Mouse (Mus musculus) embryonic facial prominence, embryonic 15.5 days (tissue): Measurements from ENCODE around the gene Ncapd2. TPM values are rescaled to one million over a fixed set of nuclear protein-coding genes. Genes with fewer than 3 reads are reported as not detected.

ENCODE experiments used
- ATAC-seq: fragments of 200-750 bp; cut with Nextera tagmentation; 2 replicates; pipeline ENCODE4 v1.8.0; 2017; ENCODE audit warnings: low read depth, moderate TSS enrichment; ENCODE audit not compliant: insufficient number of reproducible peaks, low FRiP score, low TSS enrichment
- H3K27ac ChIP-seq: fragments of 300-500 bp; sonication (generic); replicated peaks from 2 replicates; pipeline ENCODE4 v1.5.1; 2015; ENCODE audit warnings: mild to moderate bottlenecking, inconsistent platforms
- H3K27me3 ChIP-seq: fragments of 300-500 bp; sonication (generic); 2 replicates; pipeline ENCODE4 v1.6.1; 2015; ENCODE audit warnings: inconsistent platforms
- H3K36me3 ChIP-seq: fragments of 300-500 bp; sonication (generic); 2 replicates; pipeline ENCODE4 v1.6.1; 2015; ENCODE audit warnings: mild to moderate bottlenecking, inconsistent platforms
- H3K4me1 ChIP-seq: fragments of 300-500 bp; sonication (generic); 2 replicates; pipeline ENCODE4 v1.6.1; 2015; ENCODE audit warnings: inconsistent platforms
- H3K4me2 ChIP-seq: fragments of 300-500 bp; sonication (generic); replicated peaks from 2 replicates; pipeline ENCODE4 v1.6.1; 2015; ENCODE audit warnings: mild to moderate bottlenecking, inconsistent platforms
- H3K4me3 ChIP-seq: fragments of 300-500 bp; sonication (generic); replicated peaks from 2 replicates; pipeline ENCODE4 v1.5.1; 2015; ENCODE audit warnings: mild to moderate bottlenecking, inconsistent platforms
- H3K9ac ChIP-seq: fragments of 300-500 bp; sonication (generic); 2 replicates; pipeline ENCODE4 v1.6.1; 2015; ENCODE audit warnings: inconsistent platforms
- H3K9me3 ChIP-seq: fragments of 300-500 bp; sonication (generic); replicated peaks from 2 replicates; pipeline ENCODE4 v1.6.1; 2016; ENCODE audit warnings: inconsistent platforms
- WGBS: fragments of 180-500 bp; shearing (Covaris S2); methylation state at CpG from one replicate; pipeline ENCODE4 v1.1.7; 2015; 5-methylcytosine and 5-hydroxymethylcytosine counted together
- polyA plus RNA-seq: library from polyadenylated mRNA; unstranded; fragments of >200 nt; fragmentation: Nextera tagmentation; extraction: Ambion mirVana; gene quantifications from 2 replicates; pipeline ENCODE4 v1.2.1, GENCODE M21; 2015

The Ncapd2 gene
- polyA plus RNA-seq, result 97.2 and 98.7 TPM in 2 replicates

DNA sequence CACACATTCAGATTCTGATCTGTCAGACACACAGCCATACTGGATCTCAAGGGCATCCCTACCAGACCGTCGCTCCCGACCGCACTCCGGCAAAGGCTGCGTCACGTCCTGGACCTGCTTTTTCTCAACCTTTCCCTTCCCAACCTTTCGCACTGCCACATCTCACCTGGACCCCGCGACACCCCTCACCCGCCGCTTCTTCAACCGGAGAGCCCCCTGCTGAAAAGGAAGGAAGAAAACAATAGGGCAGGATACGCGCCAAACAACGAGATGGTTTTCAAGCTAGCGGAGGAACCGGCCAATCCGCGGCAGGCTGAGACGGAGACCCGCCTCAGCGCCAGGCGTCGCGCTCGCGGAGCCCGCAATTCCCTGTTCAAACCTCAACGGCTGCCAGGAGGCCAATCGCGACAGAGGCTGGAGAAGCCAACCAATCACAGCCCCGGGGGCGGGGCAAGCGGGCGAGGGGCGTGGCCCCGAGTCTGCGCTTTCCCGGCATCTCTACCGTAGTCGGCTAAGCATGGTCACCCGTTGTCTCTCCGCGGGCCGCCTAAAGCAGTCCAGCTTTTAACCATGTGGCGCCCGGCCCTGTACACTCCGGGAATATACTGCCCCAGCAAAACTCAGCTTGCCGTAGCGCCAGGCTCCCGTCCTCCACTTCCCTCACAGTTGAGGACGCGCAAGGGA, at the start of gene Ncapd2, which contains the start of gene Mrpl51:
Ncapd2 (minus strand) TSS at position 370 of the 684 bp plus-strand sequence.
Mrpl51 (plus strand) TSS at position 470 of the 684 bp plus-strand sequence.
- Histone ChIP-seq H3K27me3 (no peaks in the 10 kb centered on the region), H3K27ac (peak within 1 kb of the TSS; percentile 100), H3K4me3 (peak within 1 kb of the TSS; percentile 80), H3K4me2 (peak within 1 kb of the TSS; percentile 78), H3K36me3 (peaks cover 47% of the 10 kb centered on the region), H3K4me1 (peaks cover 5% of the 10 kb centered on the region), H3K9ac (peak within 1 kb of the TSS; percentile 65), H3K9me3 (no peaks in the 10 kb centered on the region)
- under 1% methylated on average over 54 of the region's 54 CpGs for WGBS
- ATAC-seq, result peak; percentile 96

DNA sequence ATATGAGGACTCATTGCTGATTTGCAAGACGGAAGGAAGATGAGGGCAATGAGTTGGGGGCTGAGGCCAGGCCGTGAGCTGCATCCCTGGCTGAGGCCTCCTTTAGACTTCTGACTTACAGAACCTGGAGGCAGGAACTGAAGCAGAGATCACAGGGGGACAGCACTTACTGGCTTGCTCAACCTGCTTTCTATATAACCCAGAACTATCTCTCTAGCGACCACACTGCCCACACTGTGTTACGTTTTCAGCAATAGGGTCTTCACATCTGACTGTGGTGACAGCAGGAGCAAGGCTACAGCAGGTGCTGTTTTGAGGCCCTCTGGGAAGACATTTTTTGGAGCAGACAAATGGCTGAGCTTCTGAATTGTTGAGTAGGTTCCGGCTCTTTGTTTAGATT, 49.1 kb upstream of the Ncapd2 start:
- WGBS, result 83% methylated on average over 5 of the region's 5 CpGs
- Histone ChIP-seq H3K9ac (no peak overlapping the region), H3K27ac (no peak overlapping the region), H3K27me3 (no peaks in the 10 kb centered on the region), H3K4me2 (no peak overlapping the region), H3K4me1 (no peaks in the 10 kb centered on the region), H3K4me3 (no peak overlapping the region), H3K36me3 (no peaks in the 10 kb centered on the region), H3K9me3 (no peaks in the 10 kb centered on the region)
- no peak for ATAC-seq

DNA sequence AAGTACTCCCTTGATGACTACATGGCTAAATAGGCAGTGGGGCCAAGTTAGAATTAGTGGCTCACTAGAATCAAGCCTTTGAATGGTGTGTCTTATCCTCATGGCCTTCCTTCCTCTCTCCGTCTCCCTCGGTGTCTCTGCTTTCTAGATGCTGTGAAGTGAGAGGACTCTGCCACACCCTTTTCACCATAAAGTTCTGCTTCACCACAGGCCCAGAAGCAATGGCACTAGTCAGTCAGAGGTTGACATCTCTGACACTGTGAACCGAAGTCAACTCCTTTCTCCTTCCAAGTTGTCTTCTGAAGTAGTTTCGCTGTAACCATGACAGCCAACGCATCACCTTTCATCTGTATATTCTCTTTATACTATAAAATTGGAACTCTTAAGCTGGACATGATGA, 48.0 kb upstream of the Ncapd2 start:
- no peak for ATAC-seq
- Histone ChIP-seq H3K27me3 (no peaks in the 10 kb centered on the region), H3K4me2 (no peak overlapping the region), H3K27ac (no peak overlapping the region), H3K9me3 (no peaks in the 10 kb centered on the region), H3K36me3 (no peaks in the 10 kb centered on the region), H3K9ac (no peak overlapping the region), H3K4me3 (no peak overlapping the region), H3K4me1 (0 out of 2 replicates have a peak, but pooled peaks cover under 1% of the 10 kb centered on the region)
- 87% methylated on average over 5 of the region's 5 CpGs for WGBS

DNA sequence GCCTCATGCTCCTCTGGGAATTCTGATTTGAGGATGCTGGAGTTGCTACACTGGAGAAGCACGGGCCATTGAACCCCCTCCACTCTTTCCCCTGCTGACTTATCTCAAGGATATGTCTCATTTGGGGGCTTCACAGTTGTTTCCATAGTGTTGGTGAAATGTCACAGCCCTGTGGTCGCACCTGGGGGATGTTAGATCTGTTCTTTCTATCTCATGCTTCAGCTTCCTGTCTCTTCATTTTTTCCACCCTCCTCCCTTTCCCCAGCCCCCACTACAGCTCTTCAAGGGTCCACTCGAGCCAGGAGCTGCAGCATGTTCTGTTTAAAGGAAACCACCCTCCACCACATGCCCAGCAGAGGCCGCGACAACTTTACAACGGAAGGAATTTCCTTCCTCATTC, 46.9 kb upstream of the Ncapd2 start:
- no peaks in the 10 kb centered on the region for H3K36me3 ChIP-seq
- no peak overlapping the region for H3K4me3 ChIP-seq
- no peak for ATAC-seq
- no peaks in the 10 kb centered on the region for H3K9me3 ChIP-seq
- WGBS, result 53% methylated on average over 6 of the region's 6 CpGs
- H3K9ac ChIP-seq, result no peak overlapping the region
- H3K4me2 ChIP-seq, result no peak overlapping the region
- H3K4me1 ChIP-seq, result peaks cover 9% of the 10 kb centered on the region; the same call in 1 of the 2 replicates
- H3K27me3 ChIP-seq, result no peaks in the 10 kb centered on the region
- no peak overlapping the region for H3K27ac ChIP-seq

DNA sequence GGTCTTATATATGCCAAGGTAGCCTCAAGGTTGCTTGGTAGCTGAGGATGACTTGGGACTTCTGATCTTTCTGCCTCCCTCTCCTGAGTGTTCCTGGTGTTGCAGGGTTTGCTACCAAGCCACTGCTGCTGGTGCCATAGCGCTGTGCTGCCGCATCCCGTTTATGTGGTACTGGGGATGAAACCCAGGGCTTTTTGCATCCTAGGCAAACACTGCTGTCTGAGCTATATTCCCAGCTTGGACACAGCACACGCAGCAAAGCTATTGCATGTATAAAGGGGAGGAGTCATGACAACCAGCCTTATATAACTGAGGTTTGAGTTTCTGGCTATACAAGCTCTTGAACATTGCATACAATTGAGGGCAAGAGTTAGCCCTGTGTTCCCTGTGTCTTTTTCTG, 45.9 kb upstream of the Ncapd2 start:
- Histone ChIP-seq H3K9me3 (no peaks in the 10 kb centered on the region), H3K27me3 (no peaks in the 10 kb centered on the region), H3K4me1 (peaks cover 9% of the 10 kb centered on the region), H3K27ac (no peak overlapping the region), H3K36me3 (no peaks in the 10 kb centered on the region), H3K4me3 (no peak overlapping the region), H3K4me2 (no peak overlapping the region), H3K9ac (no peak overlapping the region)
- 78% methylated on average over 4 of the region's 4 CpGs for WGBS
- no peak for ATAC-seq

DNA sequence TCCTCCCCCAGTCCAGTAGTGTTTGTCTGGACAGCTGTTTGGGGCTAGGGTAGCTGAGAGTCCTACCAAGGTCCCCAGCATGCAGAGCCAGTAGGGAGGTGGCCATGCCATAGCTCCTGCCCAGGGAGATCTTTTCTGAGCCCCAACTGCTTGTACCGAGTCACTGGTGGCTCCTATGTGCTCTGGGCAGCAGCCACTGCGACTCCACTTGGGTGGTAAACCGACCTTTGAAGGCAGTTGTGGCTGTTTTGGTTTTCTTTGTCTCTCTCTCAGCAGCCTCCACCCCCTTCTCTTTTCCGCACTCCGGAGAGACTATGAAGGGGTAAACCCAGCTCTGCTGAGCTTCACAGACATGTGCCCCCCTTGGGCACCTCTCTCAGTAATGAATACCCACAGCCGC, 45.3 kb upstream of the Ncapd2 start, which contains the start of gene Cd27:
Cd27 (minus strand) TSS at position 229 of the 400 bp plus-strand sequence.
- no peak within 1 kb of the TSS for H3K4me3 ChIP-seq
- H3K9ac ChIP-seq, result no peak within 1 kb of the TSS
- no peaks in the 10 kb centered on the region for H3K36me3 ChIP-seq
- H3K4me1 ChIP-seq, result peaks cover 15% of the 10 kb centered on the region
- ATAC-seq, result no peak
- no peak within 1 kb of the TSS for H3K27ac ChIP-seq
- WGBS, result 32% methylated on average over 6 of the region's 6 CpGs
- H3K4me2 ChIP-seq, result no peak within 1 kb of the TSS
- H3K9me3 ChIP-seq, result no peaks in the 10 kb centered on the region
- no peaks in the 10 kb centered on the region for H3K27me3 ChIP-seq

DNA sequence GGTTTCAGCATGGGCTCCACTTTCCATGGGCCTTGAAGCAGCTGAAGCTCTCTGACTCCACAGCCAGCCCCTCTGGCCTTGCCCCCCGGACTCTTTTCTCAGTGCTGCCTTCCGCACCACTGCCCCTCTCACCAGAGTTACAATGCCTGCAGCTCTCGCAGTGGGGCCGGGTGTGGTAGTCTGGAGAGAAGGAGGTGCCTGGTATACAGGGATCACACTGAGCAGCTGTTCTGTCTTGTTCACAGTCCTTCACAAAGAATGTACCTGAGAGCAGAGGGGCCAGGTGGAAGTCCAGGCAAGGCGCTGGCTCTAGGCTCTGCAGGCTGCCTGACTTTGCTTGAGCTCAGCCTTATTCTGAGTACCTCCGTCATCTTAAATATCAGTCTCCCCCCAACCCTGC, 44.8 kb upstream of the Ncapd2 start:
- Histone ChIP-seq H3K27ac (no peak overlapping the region), H3K27me3 (no peaks in the 10 kb centered on the region), H3K4me3 (no peak overlapping the region), H3K9ac (no peak overlapping the region), H3K4me2 (no peak overlapping the region), H3K9me3 (no peaks in the 10 kb centered on the region), H3K36me3 (no peaks in the 10 kb centered on the region), H3K4me1 (peaks cover 18% of the 10 kb centered on the region)
- no peak for ATAC-seq
- 71% methylated on average over 6 of the region's 6 CpGs for WGBS

DNA sequence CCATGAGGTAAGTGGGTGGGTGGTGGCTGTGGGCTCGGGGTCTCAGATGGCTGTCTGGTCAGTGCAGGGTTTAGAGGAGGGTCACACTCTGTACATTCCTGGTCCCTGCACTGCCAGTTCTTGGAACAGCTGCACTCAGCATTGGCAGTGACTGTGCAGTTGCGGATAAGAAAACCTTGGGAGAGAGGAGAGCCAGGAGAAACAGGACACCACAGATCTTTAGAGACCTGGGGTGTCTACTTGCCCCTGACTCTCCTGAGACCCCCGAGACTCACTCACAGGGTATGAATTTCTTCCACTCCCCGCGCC, 43.0 kb upstream of the Ncapd2 start:
- H3K4me2 ChIP-seq, result no peak overlapping the region
- H3K4me1 ChIP-seq, result peaks cover 26% of the 10 kb centered on the region
- 56% methylated on average over 5 of the region's 5 CpGs for WGBS
- H3K36me3 ChIP-seq, result no peaks in the 10 kb centered on the region
- no peak overlapping the region for H3K4me3 ChIP-seq
- no peak overlapping the region for H3K9ac ChIP-seq
- H3K9me3 ChIP-seq, result no peaks in the 10 kb centered on the region
- no peak overlapping the region for H3K27ac ChIP-seq
- ATAC-seq, result no peak
- no peaks in the 10 kb centered on the region for H3K27me3 ChIP-seq

DNA sequence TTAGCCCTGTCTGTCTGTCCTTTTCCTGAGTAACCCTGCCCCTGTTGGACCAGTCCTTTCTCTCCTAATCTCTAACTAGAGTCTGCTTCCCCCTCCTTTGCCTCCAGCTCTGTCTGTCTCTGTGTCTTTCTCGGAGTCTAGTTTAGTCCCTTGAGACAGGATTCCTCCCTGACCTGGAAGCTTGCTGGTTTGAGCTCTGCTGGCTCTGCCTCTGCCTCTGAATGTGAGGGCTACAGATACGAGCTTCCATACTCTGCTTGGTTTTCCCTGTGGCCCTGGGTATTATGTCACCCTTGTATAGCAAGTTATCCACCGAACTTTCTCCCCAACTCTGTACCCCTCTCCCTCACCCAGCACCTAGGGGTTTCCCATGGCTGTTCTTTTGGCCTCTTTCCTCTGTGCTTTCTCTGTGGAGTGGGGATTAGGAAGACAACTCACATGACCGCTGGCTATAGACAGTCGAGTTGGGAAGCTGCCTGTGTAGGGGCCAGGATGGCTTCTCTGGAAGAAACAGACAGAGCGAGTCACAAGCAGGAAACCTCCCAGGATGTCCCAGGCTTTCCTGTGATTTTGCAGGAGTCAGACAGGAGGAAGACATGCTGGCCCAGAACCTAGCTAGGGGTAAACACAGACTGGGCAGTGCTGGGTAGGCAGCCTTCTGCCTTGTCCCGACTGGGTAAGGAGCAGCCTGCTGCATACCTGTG, 42.5 kb upstream of the Ncapd2 start:
- Histone ChIP-seq H3K4me3 (no peak overlapping the region), H3K9me3 (no peaks in the 10 kb centered on the region), H3K4me1 (peaks cover 26% of the 10 kb centered on the region), H3K27ac (no peak overlapping the region), H3K27me3 (no peaks in the 10 kb centered on the region), H3K9ac (no peak overlapping the region), H3K36me3 (no peaks in the 10 kb centered on the region), H3K4me2 (no peak overlapping the region)
- 48% methylated on average over 7 of the region's 7 CpGs for WGBS
- ATAC-seq, result no peak

DNA sequence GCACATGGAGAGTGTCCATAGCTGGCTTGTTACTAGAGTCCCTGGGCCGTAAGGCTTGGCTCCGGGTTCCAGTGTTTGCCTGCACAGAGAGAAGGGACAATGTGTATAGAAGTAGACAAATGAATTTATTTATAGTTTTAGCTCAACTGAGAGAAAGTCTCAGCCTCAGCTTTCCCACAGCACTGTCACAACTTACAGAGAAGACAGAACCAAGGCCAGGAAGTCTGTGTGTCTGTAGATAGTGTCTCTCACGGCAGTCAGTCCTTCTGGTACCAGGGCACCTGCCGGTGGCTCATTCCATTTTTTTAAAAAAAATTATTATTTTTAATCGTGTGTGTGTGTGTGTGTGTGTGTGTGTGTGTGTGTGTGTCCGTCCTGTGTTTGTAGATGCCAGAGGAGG, 41.0 kb upstream of the Ncapd2 start:
- H3K4me1 ChIP-seq, result peaks cover 26% of the 10 kb centered on the region
- no peak overlapping the region for H3K4me3 ChIP-seq
- no peak overlapping the region for H3K27ac ChIP-seq
- H3K9ac ChIP-seq, result no peak overlapping the region
- no peak overlapping the region; the same call in 1 of the 2 replicates for H3K4me2 ChIP-seq
- WGBS, result 79% methylated on average over 6 of the region's 6 CpGs
- no peaks in the 10 kb centered on the region for H3K9me3 ChIP-seq
- ATAC-seq, result no peak
- H3K27me3 ChIP-seq, result no peaks in the 10 kb centered on the region
- H3K36me3 ChIP-seq, result no peaks in the 10 kb centered on the region

DNA sequence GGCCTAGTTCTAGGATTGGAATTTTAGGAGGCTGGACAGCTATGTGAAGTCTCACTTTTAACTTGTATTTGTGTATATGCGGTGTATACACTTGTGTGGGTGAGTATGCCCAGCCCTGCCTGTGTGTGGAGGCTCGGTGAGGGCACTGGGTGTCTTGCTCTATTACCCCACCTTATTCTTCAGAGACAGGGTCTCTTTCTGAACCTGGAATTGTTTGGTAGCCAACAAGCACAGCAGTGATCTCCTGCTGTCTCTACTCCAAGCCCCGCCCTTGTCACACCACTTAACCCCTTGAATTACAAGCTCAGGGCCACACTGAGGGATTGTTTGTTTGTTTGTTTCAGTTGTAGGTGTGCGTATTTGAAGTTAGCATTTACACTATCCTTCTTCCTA, 40.5 kb upstream of the Ncapd2 start:
- Histone ChIP-seq H3K27ac (no peak overlapping the region), H3K36me3 (no peaks in the 10 kb centered on the region), H3K9me3 (no peaks in the 10 kb centered on the region), H3K4me1 (peaks cover 26% of the 10 kb centered on the region), H3K4me3 (peak overlapping the region; percentile 52), H3K4me2 (peak overlapping the region; percentile 94), H3K9ac (peak overlapping the region; percentile 60; the same call in 1 of the 2 replicates), H3K27me3 (no peaks in the 10 kb centered on the region)
- no peak for ATAC-seq
- 51% methylated on average over 4 of the region's 4 CpGs for WGBS
